Mouse (Mus musculus): ENCODE measurements around the gene Ces4a. TPM values are rescaled to one million over a fixed set of nuclear protein-coding genes. Genes with fewer than 3 reads are reported as not detected.
"Not testable (repeated sequence)": the region's sequence is repeated elsewhere in the genome, so short reads cannot be mapped to it uniquely, and the experiment has no call there.

Gene Ces4a
- total RNA-seq, 2 experiments from 2014 or later = not detected

DNA sequence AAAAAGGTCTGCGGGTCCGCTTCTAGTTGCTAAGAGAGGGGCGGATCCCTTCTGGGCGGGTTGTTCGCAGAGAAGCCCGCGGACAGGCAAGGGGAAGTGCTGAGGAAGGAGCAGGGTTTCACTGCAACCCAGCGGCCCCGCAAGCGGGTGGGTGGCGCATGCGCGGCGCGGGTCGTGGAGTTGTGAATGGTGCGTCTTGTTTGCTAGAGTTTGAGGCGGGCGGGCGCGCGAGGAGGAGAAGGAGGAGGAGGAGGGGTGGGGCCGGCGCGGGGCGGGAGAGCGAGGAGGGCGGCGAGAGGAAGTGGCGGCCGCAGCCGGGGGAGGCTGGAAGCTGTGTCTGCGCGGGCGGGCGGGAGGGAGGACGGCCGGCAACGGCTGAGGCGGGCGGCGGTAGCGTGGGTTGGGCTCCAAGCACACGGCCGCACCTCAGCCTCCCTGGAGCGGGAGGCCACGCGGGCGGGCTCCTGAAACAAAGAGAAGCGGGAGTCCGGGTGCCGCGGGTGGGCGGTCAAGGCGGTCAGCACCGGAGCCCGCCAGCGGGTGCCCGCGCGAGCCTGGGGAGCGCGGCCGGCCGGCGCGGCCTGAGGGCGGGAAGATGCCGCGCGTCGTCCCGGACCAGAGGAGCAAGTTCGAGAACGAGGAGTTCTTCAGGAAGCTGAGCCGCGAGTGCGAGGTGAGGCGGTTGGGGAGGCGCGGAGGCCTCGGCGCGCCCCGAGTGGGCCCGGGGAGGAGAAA is 38.9 kb downstream of the Ces4a start, which contains the start of gene Cbfb:
Gene Cbfb (plus strand): TSS at position 294 of the 735 bp plus-strand sequence.
- intact Hi-C loops (cut with DNase I) = loop anchor here (5.0 kb wide), 1 partner anchor 52 kb away; no protein-coding TSS in a partner anchor
- peak within 1 kb of the TSS; percentile 82 for H3K27ac ChIP-seq
- peak within 1 kb of the TSS; percentile 85 for H3K4me3 ChIP-seq
- peak; percentile 90 to 91 for DNase-seq (ENCODE audit: extremely low spot score in 1 of 2, low spot score in 2 of 2)
- no peak for TF ChIP-seq CTCF (IDR thresholded peaks at IDR 0.05)

DNA sequence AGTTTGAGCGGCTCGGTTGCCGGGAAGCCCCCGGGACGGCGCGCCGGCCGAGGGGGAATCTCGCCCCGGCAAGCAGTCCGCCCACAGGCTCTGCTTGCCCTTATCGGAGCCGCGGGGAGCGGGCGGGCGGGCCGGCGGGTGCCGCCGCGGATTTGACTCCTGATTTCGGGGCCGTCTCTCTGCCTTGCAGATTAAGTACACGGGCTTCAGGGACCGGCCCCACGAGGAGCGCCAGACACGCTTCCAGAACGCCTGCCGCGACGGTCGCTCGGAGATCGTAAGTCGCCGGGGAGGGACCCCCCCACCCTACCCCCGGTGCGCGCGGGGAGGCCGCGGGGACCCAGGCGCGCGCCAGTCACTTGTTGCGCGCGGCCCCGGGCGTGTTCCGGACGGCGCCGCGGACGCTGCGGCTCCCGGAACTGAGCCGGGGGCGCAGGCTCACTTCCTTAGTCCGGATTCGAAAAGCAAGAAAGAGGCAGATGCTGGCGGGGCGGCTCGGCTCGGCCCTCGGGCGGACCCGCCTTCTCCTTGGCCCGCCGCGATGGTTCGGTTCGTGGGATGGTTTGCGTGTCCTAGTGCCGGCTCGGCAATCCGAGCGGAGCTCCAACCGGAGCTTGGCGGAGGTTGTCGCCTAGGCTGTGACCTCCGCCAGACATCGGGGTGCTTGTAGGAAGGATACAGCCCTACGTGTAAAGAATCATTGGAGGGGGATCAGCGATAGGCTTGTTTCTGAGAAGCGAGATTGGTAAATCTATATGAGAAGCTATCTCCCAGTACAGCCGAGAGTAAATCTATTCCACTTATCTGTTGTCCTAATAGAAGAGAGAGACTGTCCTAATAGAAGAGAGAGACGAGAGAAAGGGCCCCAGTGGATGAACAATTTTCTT is 39.8 kb downstream of the Ces4a start:
- Histone ChIP-seq H3K4me3 (peak overlapping the region; percentile 85), H3K27ac (peak overlapping the region; percentile 82)
- peak; percentile 51 to 61 for DNase-seq (ENCODE audit: extremely low spot score in 1 of 2, low spot score in 2 of 2)
- no peak for TF ChIP-seq CTCF (IDR thresholded peaks at IDR 0.05)
- intact Hi-C loops (cut with DNase I) = loop anchor here (5.0 kb wide), 1 partner anchor 51 kb away; no protein-coding TSS in a partner anchor

DNA sequence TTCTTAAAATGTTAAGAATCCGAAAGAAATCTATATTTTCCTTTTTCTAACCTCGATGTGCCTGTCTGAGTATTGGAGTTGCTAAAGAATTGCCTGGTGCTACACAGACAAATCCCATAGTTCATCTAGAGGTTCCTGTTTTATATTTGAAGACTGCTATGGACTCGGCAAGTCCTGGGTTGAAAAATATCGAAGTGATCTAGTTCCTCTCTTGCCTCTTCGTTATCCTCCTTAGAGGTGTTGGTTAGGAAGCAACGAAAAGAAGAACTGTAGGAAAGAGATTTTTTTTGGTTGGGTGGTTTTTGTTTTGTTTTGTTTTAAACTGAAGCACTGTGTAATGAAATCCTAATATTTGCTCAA is 40.4 kb downstream of the Ces4a start:
- intact Hi-C loops (cut with DNase I) = loop anchor here (5.0 kb wide), 1 partner anchor 50 kb away; no protein-coding TSS in a partner anchor

DNA sequence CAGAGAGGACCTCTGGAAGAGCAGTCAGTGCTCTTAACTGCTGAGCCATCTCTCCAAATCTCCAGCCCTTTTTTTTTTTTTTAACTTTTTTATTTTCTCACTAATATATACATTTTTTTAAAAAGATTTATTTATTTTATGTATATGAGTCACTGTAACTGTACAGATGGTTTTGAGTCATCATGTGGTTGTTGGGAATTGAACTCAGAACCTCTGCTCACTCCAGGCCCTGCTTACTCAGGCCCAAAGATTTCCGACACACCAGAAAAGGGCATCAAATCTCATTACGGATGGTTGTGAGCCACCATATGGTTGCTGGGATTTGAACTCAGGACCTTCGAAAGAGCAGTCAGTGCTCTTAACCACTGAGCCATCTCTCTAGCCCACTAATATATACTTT is 43.7 kb downstream of the Ces4a start:
- H3K27ac ChIP-seq; DNase-seq (ENCODE audit: extremely low spot score in 1 of 2, low spot score in 2 of 2); H3K4me3 ChIP-seq; intact Hi-C loops (cut with DNase I): not testable (repeated sequence)

More for the DNA sequence above, 40.4 kb downstream of the Ces4a start:
- no peak for DNase-seq (ENCODE audit: extremely low spot score in 1 of 2, low spot score in 2 of 2)
- no peak for TF ChIP-seq CTCF (IDR thresholded peaks at IDR 0.05)
- H3K4me3 ChIP-seq = peak overlapping the region; percentile 85
- H3K27ac ChIP-seq = no peak overlapping the region

DNA sequence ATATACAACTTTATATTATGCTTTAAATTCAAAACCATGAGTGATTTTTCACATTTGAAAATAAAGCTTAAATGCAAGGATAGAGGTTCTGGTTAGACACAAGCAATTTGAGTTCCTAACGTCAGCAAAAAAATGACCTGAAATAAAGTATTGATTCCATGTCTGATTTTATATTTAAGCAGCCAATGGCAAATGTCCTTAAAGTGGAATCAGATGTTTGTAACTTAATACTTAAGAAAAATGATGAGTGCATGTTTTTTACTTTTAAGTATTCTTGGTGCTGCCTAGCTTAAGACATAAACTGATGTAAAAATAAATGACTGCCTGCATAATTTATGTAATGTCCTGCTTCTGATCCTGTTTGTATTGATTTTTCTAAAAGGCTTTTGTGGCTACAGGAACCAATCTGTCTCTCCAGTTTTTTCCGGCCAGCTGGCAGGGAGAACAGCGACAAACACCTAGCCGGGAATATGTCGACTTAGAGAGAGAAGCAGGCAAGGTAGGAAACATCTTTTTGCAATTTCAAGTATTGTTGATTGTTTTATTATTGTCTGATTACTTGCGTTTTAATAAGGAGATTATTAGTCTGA is 46.7 kb downstream of the Ces4a start:
- intact Hi-C loops (cut with DNase I) = no loop called here
- no peak overlapping the region for H3K4me3 ChIP-seq
- no peak for TF ChIP-seq CTCF (IDR thresholded peaks at IDR 0.05)
- no peak for DNase-seq (ENCODE audit: extremely low spot score in 1 of 2, low spot score in 2 of 2)
- no peak overlapping the region for H3K27ac ChIP-seq

DNA sequence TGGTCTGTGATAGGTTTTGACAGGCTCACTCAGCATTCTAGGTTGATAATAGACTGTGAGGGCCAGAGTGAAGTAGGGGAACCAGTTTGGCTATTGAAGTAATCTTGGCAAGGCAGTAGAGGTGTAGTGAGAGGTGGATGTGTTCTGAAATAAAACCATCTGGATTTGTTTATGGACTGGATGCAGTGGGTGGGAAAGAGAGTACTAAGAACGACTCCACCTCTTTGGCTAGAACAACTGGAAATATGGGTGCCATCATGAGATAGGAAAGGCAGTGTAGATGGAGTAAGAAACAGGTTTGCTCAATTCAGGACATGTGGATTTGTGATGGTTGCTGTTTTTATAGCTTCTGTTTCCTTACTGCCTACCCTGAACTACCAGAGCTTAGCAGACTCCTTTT is 50.6 kb downstream of the Ces4a start:
- H3K4me3 ChIP-seq = no peak overlapping the region
- H3K27ac ChIP-seq = no peak overlapping the region
- intact Hi-C loops (cut with DNase I) = no loop called here
- no peak for TF ChIP-seq CTCF (IDR thresholded peaks at IDR 0.05)
- DNase-seq (ENCODE audit: extremely low spot score in 1 of 2, low spot score in 2 of 2) = no peak

DNA sequence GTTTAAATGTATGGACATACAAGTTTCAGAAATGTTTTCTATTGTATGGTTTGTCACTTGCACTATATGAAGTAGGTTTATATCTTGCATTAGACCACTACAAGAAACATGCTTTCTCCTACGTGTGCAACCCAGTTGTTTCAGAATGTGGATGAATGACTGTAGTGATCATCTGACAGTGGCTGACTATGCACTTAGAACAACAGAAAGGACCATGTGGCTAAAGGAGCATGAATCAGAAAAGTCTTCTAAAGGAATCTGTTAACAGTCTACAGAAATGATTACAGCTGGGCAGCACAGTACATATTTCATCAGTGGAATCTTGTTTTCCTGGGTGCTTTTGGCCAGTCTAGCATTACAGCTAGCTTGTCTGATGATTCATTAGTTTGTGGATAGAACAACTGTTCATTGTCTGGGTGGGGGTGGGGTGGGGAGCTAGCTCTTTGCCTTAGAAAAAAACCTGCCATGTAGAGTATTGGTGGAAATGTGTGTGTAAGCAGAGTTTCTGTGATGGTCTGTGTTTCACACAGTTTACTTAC is 54.9 kb downstream of the Ces4a start:
- intact Hi-C loops (cut with DNase I) = no loop called here
- no peak overlapping the region for H3K27ac ChIP-seq
- DNase-seq (ENCODE audit: extremely low spot score in 1 of 2, low spot score in 2 of 2) = no peak
- no peak for TF ChIP-seq CTCF (IDR thresholded peaks at IDR 0.05)
- H3K4me3 ChIP-seq = no peak overlapping the region

DNA sequence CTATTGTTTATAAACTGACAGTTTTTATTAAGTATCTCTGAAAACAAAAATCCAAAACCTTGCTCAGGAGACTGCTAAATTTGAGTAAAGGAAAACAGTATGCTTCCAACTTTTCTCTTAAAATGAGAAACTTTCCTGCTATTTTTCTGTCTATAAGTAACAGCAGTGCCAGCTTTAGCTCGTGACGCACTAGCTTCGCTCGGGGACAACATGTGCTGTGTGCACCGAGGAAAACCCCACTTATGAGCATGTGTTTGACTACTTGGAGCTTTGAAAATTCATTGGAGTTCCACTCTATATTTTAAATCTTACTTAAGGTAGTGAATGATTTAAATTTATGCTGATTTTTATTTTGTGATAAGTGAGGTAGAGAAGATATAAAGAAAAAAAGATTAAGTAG is 60.6 kb downstream of the Ces4a start:
- no peak for TF ChIP-seq CTCF (IDR thresholded peaks at IDR 0.05)

More for the DNA sequence above, 60.6 kb downstream of the Ces4a start:
- intact Hi-C loops (cut with DNase I) = no loop called here
- Histone ChIP-seq H3K4me3 (no peak overlapping the region), H3K27ac (no peak overlapping the region)
- DNase-seq (ENCODE audit: extremely low spot score in 1 of 2, low spot score in 2 of 2) = no peak

Other genes starting within 250 kb of the Ces4a start
- gene Ces2e, start 205.5 kb upstream of the Ces4a start, total RNA-seq (2021) = not detected
- gene Ces2f, start 184.4 kb upstream of the Ces4a start, total RNA-seq (2021) = not detected
- gene Ces2g, start 170.1 kb upstream of the Ces4a start, total RNA-seq (2021) = under 1 TPM in 1 of 2 experiments, not detected in 1; 0.34 TPM
- not detected for gene Ces2h, start 130.9 kb upstream of the Ces4a start, total RNA-seq (2021)
- not detected for gene Ces3a, start 83.2 kb upstream of the Ces4a start, total RNA-seq (2021)
- gene Ces3b, start 48.0 kb upstream of the Ces4a start, total RNA-seq (2021) = not detected
- 10 to 100 TPM; 20.7 to 22.3 TPM for gene Cbfb, start 38.9 kb downstream of the Ces4a start, total RNA-seq (2021)
- gene D230025D16Rik, start 93.3 kb downstream of the Ces4a start, total RNA-seq (2021) = 10 to 100 TPM; 37.9 to 38.3 TPM
- 1 to 10 TPM; 2.1 to 2.8 TPM for gene B3gnt9, start 123.4 kb downstream of the Ces4a start, total RNA-seq (2021)
- 1 to 10 TPM; 8.0 TPM for gene Tradd, start 132.8 kb downstream of the Ces4a start, total RNA-seq (2021)
- gene Fbxl8, start 132.8 kb downstream of the Ces4a start, total RNA-seq (2021) = 1 to 10 TPM in 1 of 2 experiments, under 1 TPM in 1; 1.00 to 1.1 TPM
- gene Hsf4, start 138.0 kb downstream of the Ces4a start, total RNA-seq (2021) = 10 to 100 TPM; 17.2 to 17.5 TPM
- 10 to 100 TPM in 1 of 2 experiments, 1 to 10 TPM in 1; 8.9 to 10.4 TPM for gene Nol3, start 144.3 kb downstream of the Ces4a start, total RNA-seq (2021)
- gene 4931428F04Rik, start 158.1 kb downstream of the Ces4a start, total RNA-seq (2021) = 10 to 100 TPM; 28.0 to 30.0 TPM
- 1 to 10 TPM; 1.1 to 2.2 TPM for gene Exoc3l, start 164.3 kb downstream of the Ces4a start, total RNA-seq (2021)
- gene E2f4, start 165.9 kb downstream of the Ces4a start, total RNA-seq (2021) = 10 to 100 TPM; 36.4 to 39.3 TPM
- gene Elmo3, start 173.8 kb downstream of the Ces4a start, total RNA-seq (2021) = 1 to 10 TPM; 1.4 to 1.9 TPM
- 1 to 10 TPM; 6.6 to 6.8 TPM for gene Lrrc29, start 194.5 kb downstream of the Ces4a start, total RNA-seq (2021)
- 10 to 100 TPM; 35.4 to 40.1 TPM for gene Tmem208, start 194.6 kb downstream of the Ces4a start, total RNA-seq (2021)
- gene Fhod1, start 216.2 kb downstream of the Ces4a start, total RNA-seq (2021) = 1 to 10 TPM; 3.5 to 3.7 TPM
- 10 to 100 TPM; 41.9 to 42.5 TPM for gene Slc9a5, start 217.0 kb downstream of the Ces4a start, total RNA-seq (2021)
- gene Plekhg4, start 241.5 kb downstream of the Ces4a start, total RNA-seq (2021) = 1 to 10 TPM; 3.7 to 4.5 TPM

All from left cerebral cortex, adult 2 months (tissue).